Mouse (Mus musculus) embryonic fibroblast, embryonic 13.5 days (primary cell): ENCODE measurements around the gene Dpf3. TPM values are rescaled to one million over a fixed set of nuclear protein-coding genes. Genes with fewer than 3 reads are reported as not detected.

ENCODE experiments used
- H3K27ac ChIP-seq: 2 replicates; pipeline ENCODE4 v1.5.1; 2012; ENCODE audit warnings: low read length, control low read depth, inconsistent platforms; ENCODE audit not compliant: insufficient read depth
- H3K4me1 ChIP-seq: 2 replicates; pipeline ENCODE4 v1.6.1; 2011; ENCODE audit warnings: low read length; ENCODE audit not compliant: control insufficient read depth, insufficient read depth
- H3K4me3 ChIP-seq: 2 replicates; pipeline ENCODE4 v1.5.1; 2011; ENCODE audit warnings: mild to moderate bottlenecking, control low read depth, low read length; ENCODE audit not compliant: insufficient read depth
- CTCF ChIP-seq: IDR thresholded peaks from 2 replicates; pipeline ENCODE4 v1.5.1; 2011; ENCODE audit warnings: mild to moderate bottlenecking, control low read depth, low read length, moderate library complexity, borderline replicate concordance; ENCODE audit not compliant: insufficient read depth
- POLR2A ChIP-seq: IDR thresholded peaks from 2 replicates; pipeline ENCODE4 v1.6.1; 2011; ENCODE audit warnings: low read depth, mild to moderate bottlenecking, control low read depth, low read length, moderate library complexity
- polyA plus RNA-seq: library from polyadenylated mRNA; stranded (reverse); fragments of >200 nt; gene quantifications from 2 replicates; pipeline ENCODE4 v1.2.4, GENCODE M21; 2011; ENCODE audit warnings: low read depth; ENCODE audit not compliant: missing spikeins, insufficient read length

Dpf3 gene
- not detected in 2 replicates for polyA plus RNA-seq

GRCm38 (mm10) chr12:83487476-83487991 lies at the start of gene Dpf3:
Gene Dpf3 (minus strand): TSS chr12:83487716.
- H3K27ac ChIP-seq, result no peak within 1 kb of the TSS
- H3K4me3 ChIP-seq, result peak within 1 kb of the TSS; percentile 55
- no peaks in the 10 kb centered on the region; the same call in 1 of the 2 replicates for H3K4me1 ChIP-seq
- TF ChIP-seq POLR2A (no peak), CTCF (no peak)

GRCm38 (mm10) chr12:83536039-83536438 lies 48.5 kb upstream of the Dpf3 start:
- H3K4me3 ChIP-seq, result no peak overlapping the region
- no peak overlapping the region for H3K27ac ChIP-seq
- TF ChIP-seq POLR2A (no peak), CTCF (no peak)
- no peaks in the 10 kb centered on the region for H3K4me1 ChIP-seq

GRCm38 (mm10) chr12:83535428-83535827 lies 47.9 kb upstream of the Dpf3 start:
- no peak overlapping the region for H3K27ac ChIP-seq
- H3K4me3 ChIP-seq, result no peak overlapping the region
- H3K4me1 ChIP-seq, result no peaks in the 10 kb centered on the region
- TF ChIP-seq CTCF (no peak), POLR2A (no peak)

- TF ChIP-seq POLR2A (no peak), CTCF (no peak)
- H3K27ac ChIP-seq, result no peak overlapping the region
- H3K4me3 ChIP-seq, result no peak overlapping the region
- no peaks in the 10 kb centered on the region for H3K4me1 ChIP-seq
Measured at GRCm38 (mm10) chr12:83534190-83534589, 46.7 kb upstream of the Dpf3 start.

GRCm38 (mm10) chr12:83532966-83533365 lies 45.5 kb upstream of the Dpf3 start:
- TF ChIP-seq CTCF (no peak), POLR2A (no peak)
- H3K27ac ChIP-seq, result no peak overlapping the region
- H3K4me1 ChIP-seq, result peaks cover 4% of the 10 kb centered on the region; the same call in 1 of the 2 replicates
- H3K4me3 ChIP-seq, result no peak overlapping the region

- Histone ChIP-seq H3K27ac (no peak overlapping the region), H3K4me3 (no peak overlapping the region), H3K4me1 (peaks cover 12% of the 10 kb centered on the region)
- TF ChIP-seq POLR2A, result no peak
- TF ChIP-seq CTCF, result no peak
Measured at GRCm38 (mm10) chr12:83531992-83532391, 44.5 kb upstream of the Dpf3 start.

GRCm38 (mm10) chr12:83528665-83529064 lies 41.1 kb upstream of the Dpf3 start:
- no peak for TF ChIP-seq POLR2A
- no peak for TF ChIP-seq CTCF
- Histone ChIP-seq H3K27ac (no peak overlapping the region), H3K4me1 (peaks cover 12% of the 10 kb centered on the region), H3K4me3 (no peak overlapping the region)

GRCm38 (mm10) chr12:83527816-83528215 lies 40.3 kb upstream of the Dpf3 start:
- Histone ChIP-seq H3K4me3 (no peak overlapping the region), H3K27ac (peak overlapping the region; percentile 17; the same call in 1 of the 2 replicates), H3K4me1 (peaks cover 12% of the 10 kb centered on the region)
- TF ChIP-seq POLR2A (no peak), CTCF (no peak)

- no peak overlapping the region for H3K4me3 ChIP-seq
- no peak for TF ChIP-seq CTCF
- no peak for TF ChIP-seq POLR2A
- no peak overlapping the region for H3K27ac ChIP-seq
- peaks cover 17% of the 10 kb centered on the region for H3K4me1 ChIP-seq
Measured at GRCm38 (mm10) chr12:83525822-83526544, 38.5 kb upstream of the Dpf3 start.

GRCm38 (mm10) chr12:83524329-83524728 lies 36.8 kb upstream of the Dpf3 start:
- Histone ChIP-seq H3K27ac (no peak overlapping the region), H3K4me1 (peaks cover 17% of the 10 kb centered on the region), H3K4me3 (no peak overlapping the region)
- TF ChIP-seq POLR2A (no peak), CTCF (no peak)
